Mouse (Mus musculus): Measurements from ENCODE around the gene Zmym1. TPM values are rescaled to one million over a fixed set of nuclear protein-coding genes. Genes with fewer than 3 reads are reported as not detected.
"Not testable (repeated sequence)": the region's sequence is repeated elsewhere in the genome, so short reads cannot be mapped to it uniquely, and the experiment has no call there.

Zmym1 gene
- polyA plus RNA-seq, 1 experiment from 2014 or later: 17.5 TPM

GRCm38 (mm10) chr4:127000601-127001105 is 60.3 kb downstream of the Zmym1 start:
- Histone ChIP-seq H3K4me1 (peaks cover 15% of the 10 kb centered on the region; the same call in 1 of the 2 replicates), H3K27me3 (no peaks in the 10 kb centered on the region), H3K4me2 (replicated peaks) (no peak overlapping the region), H3K36me3 (no peaks in the 10 kb centered on the region), H3K9me3 (replicated peaks) (no peaks in the 10 kb centered on the region), H3K9ac (no peak overlapping the region), H3K27ac (replicated peaks) (no peak overlapping the region), H3K4me3 (replicated peaks) (no peak overlapping the region)
- ATAC-seq (ENCODE audit: insufficient number of reproducible peaks, low FRiP score, low TSS enrichment, low read depth): no peak
- 49% methylated on average over 8 of the region's 8 CpGs for WGBS

DNA sequence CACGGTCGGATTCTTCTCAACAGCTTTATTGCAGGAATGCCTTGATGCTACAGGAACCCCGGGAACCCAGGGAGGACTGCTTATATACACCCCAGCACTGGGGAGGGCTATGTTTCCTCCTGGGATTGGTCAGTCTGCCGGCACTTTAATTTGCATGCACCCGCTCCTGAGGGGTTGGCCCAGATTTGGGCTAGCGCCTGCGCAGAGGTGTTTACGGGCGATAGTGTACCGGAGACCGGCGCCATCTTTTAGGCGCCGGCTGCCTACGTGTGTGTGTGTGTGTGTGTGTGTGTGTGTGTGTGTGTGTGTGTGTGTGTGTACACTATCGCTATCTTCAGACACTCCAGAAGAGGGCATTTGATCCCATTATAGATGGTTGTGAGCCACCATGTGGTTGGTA is 61.6 kb downstream of the Zmym1 start:
- 96% methylated on average over 16 of the region's 16 CpGs for WGBS
- not testable (repeated sequence) for H3K27ac ChIP-seq (replicated peaks); H3K27me3 ChIP-seq; H3K36me3 ChIP-seq; ATAC-seq (ENCODE audit: insufficient number of reproducible peaks, low FRiP score, low TSS enrichment, low read depth); H3K4me1 ChIP-seq; H3K4me2 ChIP-seq (replicated peaks); H3K9me3 ChIP-seq (replicated peaks); H3K9ac ChIP-seq; H3K4me3 ChIP-seq (replicated peaks)

Other genes with a start within 250 kb of the Zmym1 start
- 19.8 and 20.3 TPM in 2 replicates for gene Zmym4, start 93.0 kb downstream of the Zmym1 start, polyA plus RNA-seq (2015; fragmentation: Nextera tagmentation; extraction: Ambion mirVana)
- 76.4 and 82.6 TPM in 2 replicates for gene Sfpq, start 39.8 kb downstream of the Zmym1 start, polyA plus RNA-seq (2015; fragmentation: Nextera tagmentation; extraction: Ambion mirVana)
- gene Zmym6, start 16.2 kb upstream of the Zmym1 start, polyA plus RNA-seq (2015; fragmentation: Nextera tagmentation; extraction: Ambion mirVana): 21.5 and 24.1 TPM in 2 replicates
- 15.6 and 18.1 TPM in 2 replicates for gene Tmem35b, start 62.5 kb upstream of the Zmym1 start, polyA plus RNA-seq (2015; fragmentation: Nextera tagmentation; extraction: Ambion mirVana)
- 1.7 and 2.0 TPM in 2 replicates for gene Dlgap3, start 108.1 kb upstream of the Zmym1 start, polyA plus RNA-seq (2015; fragmentation: Nextera tagmentation; extraction: Ambion mirVana)
- gene Smim12, start 182.6 kb upstream of the Zmym1 start, polyA plus RNA-seq (2015; fragmentation: Nextera tagmentation; extraction: Ambion mirVana): 47.5 and 55.4 TPM in 2 replicates